Mouse (Mus musculus): ENCODE data around the gene Dynlt1c.
"Not testable (repeated sequence)": the region's sequence is repeated elsewhere in the genome, so short reads cannot be mapped to it uniquely, and the experiment has no call there.

Dynlt1c gene

DNA sequence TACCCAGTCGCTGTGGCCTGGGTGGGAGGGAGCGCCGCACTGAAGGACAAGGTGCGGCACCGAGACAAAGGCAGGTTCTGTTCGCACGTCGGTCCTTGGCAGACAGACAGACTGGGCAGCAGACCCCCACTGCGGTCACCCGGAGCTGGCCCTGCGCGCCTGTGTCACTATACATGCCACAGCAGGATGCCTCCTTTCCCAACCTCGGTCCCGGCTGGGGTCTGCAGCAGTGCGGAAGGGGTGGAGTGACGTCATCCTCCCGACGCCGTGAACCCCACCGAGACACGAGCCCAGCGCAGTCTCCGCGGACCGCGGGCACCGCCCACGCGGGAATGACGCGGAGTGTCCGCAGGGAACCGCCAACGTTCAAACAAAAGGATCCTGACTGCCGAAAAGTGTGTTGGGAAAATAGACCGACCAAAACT is 53.6 kb downstream of the Dynlt1c start:
- peak; percentile 78 for DNase-seq (ENCODE audit: low read depth, low spot score)

DNA sequence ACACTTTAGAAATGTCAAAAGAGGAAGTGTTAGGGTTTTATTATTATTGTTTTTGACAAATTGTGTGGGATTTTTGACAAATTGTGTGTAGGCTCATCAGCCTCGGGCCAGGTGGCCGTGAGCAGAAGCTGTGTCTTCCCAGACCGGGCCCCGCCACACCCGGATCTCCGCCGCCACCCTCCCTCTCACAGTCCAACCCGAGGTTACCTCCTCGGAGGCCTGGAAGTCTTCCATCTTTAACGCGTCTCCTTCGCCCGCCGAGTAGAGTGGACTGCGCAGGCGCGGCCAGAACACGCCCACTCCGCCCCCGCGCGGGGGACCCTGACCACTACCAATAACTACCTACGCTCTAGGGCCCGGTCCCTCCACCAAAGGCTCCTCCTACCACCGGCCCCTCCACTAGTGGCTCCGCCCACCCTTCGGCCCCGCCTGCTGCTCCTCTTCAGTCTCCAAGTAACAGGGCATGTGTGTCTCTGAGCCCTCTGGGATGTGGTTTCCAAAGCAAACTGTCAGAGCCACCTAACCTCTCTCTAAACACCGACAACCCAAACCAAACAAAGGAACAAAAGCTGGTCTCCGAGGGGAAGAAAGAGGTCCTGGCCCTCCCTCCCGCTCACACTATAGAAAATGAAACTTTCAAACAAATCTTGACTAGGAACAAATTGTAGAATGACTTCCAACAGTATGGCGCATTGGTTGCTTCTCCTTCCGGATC is 54.3 kb downstream of the Dynlt1c start, which contains the start of gene Dynlt1f:
TSS of gene Dynlt1f (minus strand) at position 334 of the 715 bp plus-strand sequence.
- DNase-seq (ENCODE audit: low read depth, low spot score) = peak; percentile 66

DNA sequence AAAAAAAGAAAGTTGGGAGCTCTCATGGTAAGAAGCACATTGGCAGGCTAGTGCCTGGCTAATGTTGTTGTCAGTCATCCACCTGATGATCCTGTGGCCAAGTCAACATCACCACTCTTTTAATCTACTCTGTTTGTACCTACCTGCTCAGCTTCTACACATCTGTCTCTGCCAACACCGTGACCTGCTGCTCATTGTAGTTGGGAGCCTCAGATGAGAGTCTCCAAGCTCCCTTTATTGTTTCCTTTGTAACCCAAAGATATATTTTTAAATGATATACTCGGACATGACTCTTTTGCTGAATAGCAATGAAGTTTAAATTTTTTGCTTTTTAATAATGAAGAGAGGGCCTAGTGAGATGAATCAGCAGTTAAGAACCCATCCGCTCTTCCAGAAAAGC is 55.0 kb downstream of the Dynlt1c start:
- DNase-seq (ENCODE audit: low read depth, low spot score) = not testable (repeated sequence)

DNA sequence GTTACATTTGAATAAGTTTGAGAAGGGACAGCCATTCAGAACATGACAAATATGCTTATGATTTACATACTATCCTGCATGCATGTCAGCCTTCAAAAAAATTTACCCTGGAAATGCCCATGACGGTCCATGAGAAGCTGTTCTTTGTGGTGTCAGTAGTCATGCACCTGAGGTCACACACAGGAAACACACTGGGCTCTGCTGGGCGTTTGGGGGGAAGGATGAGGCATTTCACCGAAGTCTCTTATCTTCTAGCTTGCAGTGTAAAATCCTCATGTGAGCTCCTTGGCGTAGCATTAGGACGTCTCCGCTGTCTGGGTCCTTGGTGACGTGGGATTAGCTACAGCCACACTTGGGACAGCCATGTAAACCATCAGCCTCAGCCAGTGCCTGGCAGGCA is 57.3 kb downstream of the Dynlt1c start, which contains the start of gene Sytl3:
TSS of gene Sytl3 (plus strand) at position 293 of the 400 bp plus-strand sequence.
- not testable (repeated sequence) for DNase-seq (ENCODE audit: low read depth, low spot score)
